Mouse (Mus musculus) forebrain, embryonic 12.5 days (tissue): ENCODE data around the gene Cyp2c23. TPM values are rescaled to one million over a fixed set of nuclear protein-coding genes. Genes with fewer than 3 reads are reported as not detected.

ENCODE experiments used
- ATAC-seq: fragments of 200-750 bp; cut with Nextera tagmentation; 2 replicates; pipeline ENCODE4 v1.8.0; 2017; ENCODE audit warnings: moderate TSS enrichment; ENCODE audit not compliant: low FRiP score
- H3K27ac ChIP-seq: fragments of 300-500 bp; sonication (generic); 2 replicates; pipeline ENCODE4 v1.5.1; 2016; ENCODE audit warnings: mild to moderate bottlenecking
- H3K27me3 ChIP-seq: fragments of 300-500 bp; sonication (generic); 2 replicates; pipeline ENCODE4 v1.6.1; 2016; ENCODE audit warnings: mild to moderate bottlenecking
- H3K36me3 ChIP-seq: fragments of 300-500 bp; sonication (generic); replicated peaks from 2 replicates; pipeline ENCODE4 v1.6.1; 2016; ENCODE audit warnings: mild to moderate bottlenecking
- H3K4me1 ChIP-seq: fragments of 300-500 bp; sonication (generic); 2 replicates; pipeline ENCODE4 v1.6.1; 2016
- H3K4me2 ChIP-seq: fragments of 300-500 bp; sonication (generic); 2 replicates; pipeline ENCODE4 v1.6.1; 2016; ENCODE audit warnings: mild to moderate bottlenecking, moderate library complexity
- H3K4me3 ChIP-seq: fragments of 300-500 bp; sonication (generic); replicated peaks from 2 replicates; pipeline ENCODE4 v1.5.1; 2016; ENCODE audit warnings: mild to moderate bottlenecking
- H3K9ac ChIP-seq: fragments of 300-500 bp; sonication (generic); 2 replicates; pipeline ENCODE4 v1.6.1; 2016; ENCODE audit warnings: mild to moderate bottlenecking
- H3K9me3 ChIP-seq: fragments of 300-500 bp; sonication (generic); 2 replicates; pipeline ENCODE4 v1.6.1; 2016
- WGBS: fragments of 180-500 bp; shearing (Covaris S2); methylation state at CpG from one replicate; pipeline ENCODE4 v1.1.7; 2016; 5-methylcytosine and 5-hydroxymethylcytosine counted together
- polyA plus RNA-seq: library from polyadenylated mRNA; unstranded; fragments of >200 nt; fragmentation: Nextera tagmentation; extraction: Ambion mirVana; gene quantifications from 2 replicates; pipeline ENCODE4 v1.2.1, GENCODE M21; 2016

The Cyp2c23 gene
- polyA plus RNA-seq, 1 experiment from 2014 or later, result not detected

DNA sequence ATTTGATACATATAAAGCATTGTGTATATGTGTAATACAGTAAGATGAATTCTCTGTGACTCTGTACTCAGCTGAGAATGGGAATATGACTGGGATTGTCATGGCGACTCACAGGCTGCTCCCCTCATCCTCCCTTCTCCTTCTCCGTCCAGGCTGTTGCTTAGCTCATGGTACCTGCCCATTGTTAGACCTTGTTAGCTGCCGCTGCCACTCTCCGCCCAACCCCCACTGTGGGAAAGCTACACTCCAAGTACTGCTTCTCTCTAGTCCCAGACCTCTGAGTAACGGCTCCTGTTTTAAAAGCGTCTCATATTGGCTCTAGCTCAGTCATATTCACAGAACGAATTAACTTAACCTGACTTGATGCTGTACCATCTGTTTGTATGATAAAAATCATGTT is 9.3 kb downstream of the Cyp2c23 start:
- no peak for ATAC-seq
- Histone ChIP-seq H3K4me1 (no peaks in the 10 kb centered on the region), H3K4me3 (no peak overlapping the region), H3K9ac (no peak overlapping the region), H3K4me2 (no peak overlapping the region), H3K9me3 (no peaks in the 10 kb centered on the region), H3K36me3 (no peaks in the 10 kb centered on the region), H3K27ac (no peak overlapping the region), H3K27me3 (no peaks in the 10 kb centered on the region)
- WGBS, result 50% methylated on average over 7 of the region's 7 CpGs

DNA sequence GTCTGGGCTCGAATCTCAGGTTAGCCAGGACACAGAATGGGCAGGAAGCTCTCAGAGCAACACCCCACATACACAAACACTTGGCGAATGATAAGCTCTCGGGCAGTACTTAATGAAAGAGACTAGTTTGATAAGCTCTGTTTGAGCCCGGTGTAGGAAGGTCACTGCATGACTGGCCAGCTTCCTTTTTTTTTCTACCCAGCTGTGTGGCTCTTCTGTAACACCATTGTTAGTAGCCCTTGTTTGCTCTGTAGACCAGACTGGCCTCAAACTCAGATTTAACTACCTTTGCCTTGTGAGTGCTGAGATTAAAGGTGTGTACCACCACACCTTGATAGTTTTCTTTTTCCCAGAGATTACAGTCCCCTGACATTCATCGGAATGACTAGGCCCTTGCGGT is 15.1 kb downstream of the Cyp2c23 start:
- no peak overlapping the region for H3K4me3 ChIP-seq
- H3K9me3 ChIP-seq, result no peaks in the 10 kb centered on the region
- no peak overlapping the region for H3K9ac ChIP-seq

DNA sequence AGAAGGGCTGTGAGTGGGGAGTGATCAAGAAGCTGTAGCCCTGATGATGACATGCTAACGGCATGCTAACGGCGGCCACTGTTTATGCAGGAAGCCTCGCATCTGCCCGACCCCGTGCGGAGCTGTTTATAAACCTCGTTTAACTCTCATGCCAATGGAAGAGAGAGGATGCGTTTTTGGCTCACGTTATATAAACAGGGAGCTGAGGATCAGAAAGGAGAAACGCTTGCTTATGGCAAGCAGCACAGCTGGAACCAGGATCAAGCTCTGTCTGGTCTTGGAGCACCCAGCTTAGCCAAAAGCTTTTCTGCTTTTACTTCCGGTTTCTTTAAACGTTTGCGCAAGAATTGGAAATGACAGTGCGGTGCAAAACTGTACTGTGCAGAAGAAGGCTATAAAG is 20.2 kb downstream of the Cyp2c23 start:
- Histone ChIP-seq H3K27me3 (no peaks in the 10 kb centered on the region), H3K4me1 (no peaks in the 10 kb centered on the region), H3K9ac (no peak overlapping the region), H3K27ac (no peak overlapping the region), H3K4me3 (no peak overlapping the region), H3K9me3 (no peaks in the 10 kb centered on the region), H3K36me3 (no peaks in the 10 kb centered on the region), H3K4me2 (no peak overlapping the region)
- WGBS, result 82% methylated on average over 15 of the region's 15 CpGs
- ATAC-seq, result no peak

More for the DNA sequence above, 15.1 kb downstream of the Cyp2c23 start:
- H3K36me3 ChIP-seq, result no peaks in the 10 kb centered on the region
- no peaks in the 10 kb centered on the region for H3K4me1 ChIP-seq
- no peak overlapping the region for H3K4me2 ChIP-seq
- H3K27ac ChIP-seq, result no peak overlapping the region
- no peaks in the 10 kb centered on the region for H3K27me3 ChIP-seq
- 86% methylated on average over 6 of the region's 6 CpGs for WGBS
- ATAC-seq, result no peak

DNA sequence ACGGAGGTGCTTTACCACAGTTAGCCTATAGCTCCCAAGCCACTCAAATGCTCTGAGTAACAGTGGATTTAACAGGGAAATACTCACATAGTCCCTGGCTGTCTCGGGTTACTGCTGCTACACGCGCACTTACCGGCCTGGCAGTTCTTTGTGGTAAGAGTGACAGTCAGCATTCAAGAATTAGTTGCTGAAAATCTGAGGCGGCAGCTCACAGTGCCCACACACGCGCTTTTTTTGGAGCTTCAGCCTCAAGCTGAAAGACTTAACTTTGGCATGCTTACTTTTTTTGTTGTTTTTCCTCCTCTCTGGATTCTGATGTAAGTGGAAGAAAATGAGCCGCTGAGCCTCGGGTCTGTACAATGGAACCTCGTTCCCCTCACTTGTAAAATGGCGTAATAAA is 21.8 kb downstream of the Cyp2c23 start:
- Histone ChIP-seq H3K9me3 (no peaks in the 10 kb centered on the region), H3K4me2 (no peak overlapping the region), H3K4me1 (no peaks in the 10 kb centered on the region), H3K27ac (no peak overlapping the region), H3K27me3 (no peaks in the 10 kb centered on the region), H3K4me3 (no peak overlapping the region), H3K9ac (no peak overlapping the region), H3K36me3 (no peaks in the 10 kb centered on the region)
- ATAC-seq, result no peak
- WGBS, result 52% methylated on average over 12 of the region's 12 CpGs

DNA sequence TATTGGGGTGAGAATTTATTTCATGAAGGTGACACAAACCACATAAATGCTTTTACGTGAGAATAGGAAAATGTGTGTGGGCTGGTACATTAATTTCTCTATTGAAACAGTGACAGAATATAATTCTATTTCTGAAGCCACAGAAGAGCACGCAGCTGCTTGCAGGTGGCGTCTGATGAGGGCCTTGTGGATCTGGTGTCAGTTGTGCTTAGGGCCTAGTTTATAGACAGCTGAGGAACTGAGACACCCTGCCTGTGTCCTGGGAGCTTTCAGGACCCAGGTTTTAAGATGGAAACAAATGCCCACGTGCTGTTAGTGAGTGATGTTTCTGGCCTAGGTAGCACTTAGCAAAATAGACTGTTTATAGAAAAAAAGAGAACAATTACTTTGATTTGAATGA is 24.0 kb downstream of the Cyp2c23 start:
- H3K9me3 ChIP-seq, result no peaks in the 10 kb centered on the region
- H3K4me3 ChIP-seq, result no peak overlapping the region
- no peaks in the 10 kb centered on the region for H3K36me3 ChIP-seq
- no peak overlapping the region for H3K9ac ChIP-seq
- no peaks in the 10 kb centered on the region for H3K27me3 ChIP-seq
- no peak for ATAC-seq
- no peak overlapping the region for H3K27ac ChIP-seq
- H3K4me2 ChIP-seq, result no peak overlapping the region
- no peaks in the 10 kb centered on the region for H3K4me1 ChIP-seq
- WGBS, result 76% methylated on average over 4 of the region's 4 CpGs

DNA sequence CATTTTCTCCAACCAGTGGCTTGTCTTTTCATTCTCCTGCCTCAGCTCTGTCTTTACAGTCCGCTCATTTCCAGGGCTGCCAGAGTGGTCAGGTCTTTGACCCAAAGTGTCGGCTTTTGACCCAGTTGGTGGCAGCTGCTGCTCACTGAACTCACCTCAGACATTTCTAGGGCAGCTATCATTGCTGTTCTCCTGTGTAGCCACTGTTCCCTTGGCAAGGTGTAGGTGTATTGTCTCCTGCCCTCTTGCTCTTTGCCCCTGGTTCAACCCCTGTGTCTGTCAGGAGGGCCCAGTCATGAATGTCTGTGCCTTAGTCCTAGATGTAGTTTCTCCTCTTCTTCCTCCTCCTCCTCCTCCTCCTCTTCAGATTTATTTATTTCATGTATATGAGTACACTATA is 24.7 kb downstream of the Cyp2c23 start:
- no peaks in the 10 kb centered on the region for H3K9me3 ChIP-seq
- no peaks in the 10 kb centered on the region for H3K27me3 ChIP-seq
- 89% methylated on average over 2 of the region's 2 CpGs for WGBS
- no peak overlapping the region for H3K4me2 ChIP-seq
- no peak overlapping the region for H3K9ac ChIP-seq
- ATAC-seq, result no peak
- no peaks in the 10 kb centered on the region for H3K36me3 ChIP-seq
- H3K27ac ChIP-seq, result no peak overlapping the region
- no peak overlapping the region for H3K4me3 ChIP-seq
- no peaks in the 10 kb centered on the region for H3K4me1 ChIP-seq

DNA sequence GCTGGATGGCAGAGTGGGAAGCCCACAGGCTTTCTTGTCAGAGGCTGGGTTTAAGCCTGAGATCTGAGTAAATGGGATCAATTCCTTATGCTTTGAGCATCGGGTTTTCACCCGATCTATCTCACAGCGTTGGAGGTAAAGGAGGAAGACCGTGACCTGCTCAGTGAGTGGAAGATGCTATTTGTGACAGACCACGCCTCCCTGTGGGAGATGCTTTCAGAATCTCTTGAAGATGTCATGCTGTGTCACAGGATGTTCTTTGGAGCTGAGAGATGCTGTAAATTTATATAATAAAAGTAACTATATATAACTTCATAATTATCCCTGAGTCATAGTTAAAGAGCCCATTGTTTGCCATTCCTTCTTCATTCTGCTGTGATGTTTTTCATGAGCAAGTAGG is 28.3 kb downstream of the Cyp2c23 start:
- Histone ChIP-seq H3K4me1 (no peaks in the 10 kb centered on the region), H3K4me2 (no peak overlapping the region), H3K9ac (no peak overlapping the region), H3K4me3 (no peak overlapping the region), H3K27ac (no peak overlapping the region), H3K27me3 (no peaks in the 10 kb centered on the region), H3K36me3 (no peaks in the 10 kb centered on the region), H3K9me3 (no peaks in the 10 kb centered on the region)
- 76% methylated on average over 5 of the region's 5 CpGs for WGBS
- ATAC-seq, result no peak

DNA sequence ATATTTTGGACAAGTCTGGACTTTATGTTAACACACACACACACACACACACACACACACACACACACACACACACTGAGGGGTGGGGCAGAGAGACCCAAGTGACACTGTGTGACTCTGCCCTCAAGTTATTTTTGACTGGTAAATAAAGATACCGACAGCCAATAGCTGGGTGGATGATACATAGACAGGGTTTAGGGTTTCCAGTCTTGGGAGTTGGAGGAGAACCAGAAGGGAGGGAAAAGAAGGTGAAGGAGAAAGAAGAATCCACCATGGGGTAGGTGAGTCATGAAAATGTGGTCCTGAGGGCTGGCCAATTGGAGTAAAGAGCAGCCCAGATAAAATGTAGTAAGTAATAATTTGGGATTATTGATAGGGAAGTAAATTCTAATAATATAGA is 28.9 kb downstream of the Cyp2c23 start:
- Histone ChIP-seq H3K27me3 (no peaks in the 10 kb centered on the region), H3K36me3 (no peaks in the 10 kb centered on the region), H3K4me2 (no peak overlapping the region), H3K27ac (no peak overlapping the region), H3K4me3 (no peak overlapping the region), H3K4me1 (no peaks in the 10 kb centered on the region), H3K9me3 (no peaks in the 10 kb centered on the region), H3K9ac (no peak overlapping the region)
- ATAC-seq, result no peak
- 89% methylated on average over 1 of the region's 1 CpGs for WGBS

DNA sequence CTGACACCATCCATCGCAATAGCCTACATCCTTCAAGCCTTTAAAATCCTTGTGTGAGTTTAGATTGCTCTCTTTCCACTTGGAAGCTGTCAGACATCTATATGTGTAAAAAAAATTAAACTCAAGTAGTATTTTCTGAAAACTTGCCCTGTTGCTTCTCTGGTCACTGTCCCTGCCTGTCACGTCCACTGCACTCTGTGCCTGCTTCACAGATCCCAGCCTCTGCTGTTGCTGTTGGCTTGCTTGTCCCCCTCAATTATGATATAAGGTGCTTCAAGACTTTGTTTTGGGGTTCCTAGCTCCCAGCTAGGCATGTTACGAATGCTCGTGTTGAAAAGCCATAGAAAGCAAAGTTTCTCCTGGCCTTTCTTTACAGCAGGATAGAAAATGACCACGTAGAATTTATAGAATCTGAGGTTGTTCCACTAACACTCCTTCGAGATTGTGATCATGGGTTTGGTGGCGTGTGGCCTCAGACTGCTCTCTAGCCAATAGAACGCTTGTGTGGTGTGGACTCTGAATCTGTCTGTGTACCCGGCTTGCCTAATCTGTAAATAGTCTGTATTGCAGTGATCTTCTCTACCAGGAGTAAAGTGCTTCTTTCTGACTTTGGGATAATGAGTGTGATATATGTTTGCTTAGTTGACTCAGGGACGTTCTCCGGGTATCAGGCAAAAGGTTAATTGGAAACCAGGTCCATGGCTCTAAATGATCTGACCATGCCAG is 30.0 kb downstream of the Cyp2c23 start:
- Histone ChIP-seq H3K9ac (no peak overlapping the region), H3K4me1 (no peaks in the 10 kb centered on the region), H3K27me3 (no peaks in the 10 kb centered on the region), H3K9me3 (no peaks in the 10 kb centered on the region), H3K4me2 (no peak overlapping the region), H3K27ac (no peak overlapping the region), H3K36me3 (no peaks in the 10 kb centered on the region), H3K4me3 (no peak overlapping the region)
- WGBS, result 87% methylated on average over 11 of the region's 11 CpGs
- ATAC-seq, result no peak

DNA sequence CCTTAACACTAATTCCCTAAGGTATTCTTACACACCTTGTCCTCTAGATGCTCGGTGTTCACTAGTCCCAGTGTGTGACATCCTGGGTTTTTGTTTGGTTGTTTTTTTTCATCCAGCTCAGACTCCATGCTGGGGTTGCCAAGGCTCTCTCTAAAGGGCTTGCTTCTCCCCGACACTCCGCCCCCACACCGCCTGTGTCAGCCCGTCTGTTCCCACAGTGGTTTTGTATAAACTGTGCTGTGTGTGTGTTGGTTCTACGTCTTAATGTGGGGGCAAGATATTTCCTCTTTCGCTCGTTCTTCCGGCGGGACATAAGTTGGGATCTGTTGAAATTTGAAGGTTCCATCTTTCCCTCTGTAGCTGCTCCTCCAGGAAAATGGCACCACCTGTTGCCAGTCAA is 30.9 kb downstream of the Cyp2c23 start:
- ATAC-seq, result no peak
- WGBS, result 91% methylated on average over 10 of the region's 10 CpGs
- H3K4me3 ChIP-seq, result no peak overlapping the region
- H3K27ac ChIP-seq, result no peak overlapping the region
- no peak overlapping the region for H3K4me2 ChIP-seq
- H3K9ac ChIP-seq, result no peak overlapping the region
- H3K36me3 ChIP-seq, result no peaks in the 10 kb centered on the region
- no peaks in the 10 kb centered on the region for H3K4me1 ChIP-seq
- no peaks in the 10 kb centered on the region for H3K27me3 ChIP-seq
- H3K9me3 ChIP-seq, result no peaks in the 10 kb centered on the region

DNA sequence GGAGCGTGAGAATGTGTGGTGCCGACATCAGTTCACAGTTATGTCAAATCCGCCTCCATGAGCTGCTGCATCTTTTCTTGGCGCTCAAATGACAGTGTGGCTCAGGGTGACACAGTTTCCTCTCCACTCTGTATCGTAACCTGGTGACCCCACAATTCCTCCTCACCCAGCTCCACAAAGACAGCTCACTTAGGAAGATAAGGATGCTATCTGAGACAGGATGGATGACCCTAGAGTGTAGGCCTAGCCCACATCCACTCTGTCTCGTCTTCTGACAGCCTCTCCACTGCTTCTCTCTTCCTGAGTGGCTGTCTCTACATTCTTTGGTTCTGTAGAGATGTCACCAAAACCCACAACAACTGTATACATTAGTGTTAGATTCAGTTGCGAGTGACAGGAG is 33.6 kb downstream of the Cyp2c23 start:
- H3K4me1 ChIP-seq, result no peaks in the 10 kb centered on the region
- H3K9ac ChIP-seq, result no peak overlapping the region
- no peak overlapping the region for H3K4me2 ChIP-seq
- H3K36me3 ChIP-seq, result no peaks in the 10 kb centered on the region
- no peak overlapping the region for H3K4me3 ChIP-seq
- WGBS, result 85% methylated on average over 7 of the region's 7 CpGs
- no peak overlapping the region for H3K27ac ChIP-seq
- H3K27me3 ChIP-seq, result no peaks in the 10 kb centered on the region
- H3K9me3 ChIP-seq, result no peaks in the 10 kb centered on the region
- ATAC-seq, result no peak

DNA sequence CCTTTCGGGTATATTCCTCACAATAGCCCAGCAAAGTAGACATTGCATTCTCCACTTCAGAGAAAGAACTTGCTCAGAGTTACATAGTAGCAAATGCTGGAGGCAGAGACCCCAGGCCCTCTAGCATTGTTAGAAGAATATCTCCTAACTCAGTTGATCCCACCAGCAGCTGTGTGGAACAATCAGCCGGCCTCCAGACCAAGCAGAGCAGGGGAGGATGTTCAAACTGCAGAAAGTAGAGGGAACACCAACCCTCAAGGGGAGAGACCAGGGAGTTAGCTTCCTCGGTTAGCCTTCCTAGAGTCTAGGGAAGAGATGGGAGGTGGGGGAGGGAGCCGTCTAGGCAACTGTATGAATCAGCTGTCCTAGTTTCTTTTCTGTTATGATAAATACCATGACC is 36.5 kb downstream of the Cyp2c23 start:
- no peak overlapping the region for H3K4me3 ChIP-seq
- ATAC-seq, result no peak
- no peaks in the 10 kb centered on the region for H3K27me3 ChIP-seq
- no peaks in the 10 kb centered on the region for H3K4me1 ChIP-seq
- no peak overlapping the region for H3K4me2 ChIP-seq
- H3K9me3 ChIP-seq, result no peaks in the 10 kb centered on the region
- no peaks in the 10 kb centered on the region for H3K36me3 ChIP-seq
- WGBS, result 77% methylated on average over 4 of the region's 4 CpGs
- no peak overlapping the region for H3K27ac ChIP-seq
- no peak overlapping the region for H3K9ac ChIP-seq

DNA sequence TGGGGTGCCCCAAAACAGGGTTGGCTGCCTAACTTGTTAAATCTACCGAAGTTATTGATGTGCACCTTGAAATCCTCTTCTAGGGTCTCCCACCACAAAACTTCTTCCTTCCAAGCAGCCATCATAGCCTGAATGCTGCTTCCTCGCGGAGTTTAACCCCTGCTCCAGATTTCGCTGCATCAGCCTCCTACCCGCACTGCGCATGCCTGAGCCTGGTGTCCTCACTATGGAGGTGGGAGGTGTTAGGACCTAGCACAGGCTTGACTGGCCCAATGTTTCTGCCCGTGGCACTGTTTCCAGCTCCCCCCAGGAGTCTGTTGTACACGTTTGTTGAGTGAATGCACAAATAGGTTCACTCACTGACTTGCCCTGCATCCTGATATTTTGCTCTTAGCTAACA is 38.6 kb downstream of the Cyp2c23 start:
- no peak for ATAC-seq
- WGBS, result 84% methylated on average over 8 of the region's 8 CpGs

More for the DNA sequence above, 38.6 kb downstream of the Cyp2c23 start:
- Histone ChIP-seq H3K27ac (no peak overlapping the region), H3K36me3 (no peaks in the 10 kb centered on the region), H3K27me3 (peaks cover 12% of the 10 kb centered on the region), H3K4me2 (no peak overlapping the region), H3K4me1 (peaks cover 7% of the 10 kb centered on the region), H3K4me3 (no peak overlapping the region), H3K9me3 (no peaks in the 10 kb centered on the region), H3K9ac (no peak overlapping the region)
